Mouse (Mus musculus) cerebellum, postnatal 10 days (tissue): Measurements from ENCODE around the gene Chfr.
"Not testable (repeated sequence)": the region's sequence is repeated elsewhere in the genome, so short reads cannot be mapped to it uniquely, and the experiment has no call there.

Experiments
- DNase-seq, 2 experiments: peaks; one replicate each; pipeline ENCODE4 v3.0.0; 2021; ENCODE audit warnings: mixed read lengths in 2 of 2

Gene Chfr

GRCm38 (mm10) chr5:110108305-110108628, 27.4 kb upstream of the Chfr start:
- DNase-seq, result no peak

GRCm38 (mm10) chr5:110109991-110110441, 25.6 kb upstream of the Chfr start, which contains the start of gene Zfp605:
Gene Zfp605, plus strand, starts transcription at chr5:110110092.
- peak; percentile 97 to 98 for DNase-seq

- not testable (repeated sequence) for DNase-seq
Measured at GRCm38 (mm10) chr5:110122380-110122779, 13.3 kb upstream of the Chfr start.

GRCm38 (mm10) chr5:110136087-110136464, 434 bp downstream of the Chfr start:
- no peak for DNase-seq

- DNase-seq, result no peak
Measured at GRCm38 (mm10) chr5:110137816-110138215, 2.2 kb downstream of the Chfr start.

GRCm38 (mm10) chr5:110139325-110139724, 3.7 kb downstream of the Chfr start:
- DNase-seq, result no peak

GRCm38 (mm10) chr5:110140424-110140823, 4.8 kb downstream of the Chfr start:
- DNase-seq, result no peak

- DNase-seq, result no peak
Measured at GRCm38 (mm10) chr5:110142309-110142708, 6.7 kb downstream of the Chfr start.

- DNase-seq, result peak; percentile 11 to 25
Measured at GRCm38 (mm10) chr5:110143007-110143406, 7.4 kb downstream of the Chfr start.

- no peak for DNase-seq
Measured at GRCm38 (mm10) chr5:110169374-110169773, 33.7 kb downstream of the Chfr start.

GRCm38 (mm10) chr5:110176362-110177020, 40.8 kb downstream of the Chfr start, which contains the start of gene Golga3:
Gene Golga3, plus strand, starts transcription at chr5:110176701.
- peak; percentile 95 to 97 for DNase-seq

- no peak for DNase-seq
Measured at GRCm38 (mm10) chr5:110177021-110177420, 41.4 kb downstream of the Chfr start.

- DNase-seq, result no peak
Measured at GRCm38 (mm10) chr5:110178628-110179027, 43.0 kb downstream of the Chfr start.

- DNase-seq, result no peak
Measured at GRCm38 (mm10) chr5:110181716-110182115, 46.1 kb downstream of the Chfr start.

GRCm38 (mm10) chr5:110203164-110203895, 67.7 kb downstream of the Chfr start:
- peak in 1 of 2 experiments; percentile 9 for DNase-seq

GRCm38 (mm10) chr5:110204777-110205176, 69.1 kb downstream of the Chfr start:
- DNase-seq, result no peak

- DNase-seq, result no peak
Measured at GRCm38 (mm10) chr5:110211312-110211711, 75.7 kb downstream of the Chfr start.

GRCm38 (mm10) chr5:110216780-110217179, 81.1 kb downstream of the Chfr start:
- DNase-seq, result no peak

- DNase-seq, result no peak
Measured at GRCm38 (mm10) chr5:110220331-110220730, 84.7 kb downstream of the Chfr start.
